Mouse (Mus musculus) cerebellum, adult 2 months (tissue): Measurements from ENCODE around the gene Vps8.

ENCODE experiments used
- CTCF ChIP-seq: fragments of 200-500 bp; IDR thresholded peaks from 2 replicates; pipeline ENCODE4 v1.5.1; 2011; ENCODE audit warnings: low read depth, mild to moderate bottlenecking, control low read depth, low read length, moderate library complexity, borderline replicate concordance; ENCODE audit not compliant: insufficient read depth
- POLR2A ChIP-seq: fragments of 200-500 bp; IDR thresholded peaks from 2 replicates; pipeline ENCODE4 v1.6.1; 2011; ENCODE audit warnings: low read length, control low read depth, borderline replicate concordance; ENCODE audit not compliant: insufficient read depth

- TF ChIP-seq CTCF = no peak
- no peak for TF ChIP-seq POLR2A
Measured at GRCm38 (mm10) chr16:21549751-21550150, 126.8 kb downstream of the Vps8 start.
